Mouse (Mus musculus) testis, adult 2 months (tissue): Measurements from ENCODE around the gene Dst. TPM values are rescaled to one million over a fixed set of nuclear protein-coding genes. Genes with fewer than 3 reads are reported as not detected.

ENCODE experiments used
- H3K27ac ChIP-seq: fragments of 200-500 bp; 2 replicates; pipeline ENCODE4 v1.5.1; 2012; ENCODE audit warnings: low read depth, low read length; ENCODE audit not compliant: control insufficient read depth, insufficient read depth
- H3K27me3 ChIP-seq: fragments of 200-500 bp; 2 replicates; pipeline ENCODE4 v1.6.1; 2012; ENCODE audit warnings: mild to moderate bottlenecking, low read length, moderate library complexity; ENCODE audit not compliant: control insufficient read depth, insufficient read depth
- H3K36me3 ChIP-seq: fragments of 200-500 bp; 2 replicates; pipeline ENCODE4 v1.6.1; 2012; ENCODE audit warnings: mild to moderate bottlenecking, low read length; ENCODE audit not compliant: control insufficient read depth, insufficient read depth
- H3K4me1 ChIP-seq: fragments of 200-500 bp; 2 replicates; pipeline ENCODE4 v1.6.1; 2012; ENCODE audit warnings: low read length; ENCODE audit not compliant: control insufficient read depth, insufficient read depth
- H3K4me3 ChIP-seq: fragments of 200-500 bp; 2 replicates; pipeline ENCODE4 v1.5.1; 2012; ENCODE audit warnings: low read depth, mild to moderate bottlenecking, low read length, moderate library complexity, mixed read lengths; ENCODE audit not compliant: control insufficient read depth
- CTCF ChIP-seq: fragments of 200-500 bp; IDR thresholded peaks from 2 replicates; pipeline ENCODE4 v1.5.1; 2012; ENCODE audit warnings: low read depth, mild to moderate bottlenecking, inconsistent platforms, low read length, moderate library complexity; ENCODE audit not compliant: control insufficient read depth, insufficient read depth, insufficient replicate concordance
- POLR2A ChIP-seq: fragments of 200-500 bp; IDR thresholded peaks from 2 replicates; pipeline ENCODE4 v1.6.1; 2012; ENCODE audit warnings: low read depth, mild to moderate bottlenecking, inconsistent platforms, low read length, moderate library complexity; ENCODE audit not compliant: control insufficient read depth
- polyA plus RNA-seq: library from polyadenylated mRNA; depleted of rRNA; stranded (reverse); fragments of >200 nt; gene quantifications from 2 replicates; pipeline ENCODE4 v1.2.3, GENCODE M21; 2012

The Dst gene
- polyA plus RNA-seq, 1 experiment, result 33.0 TPM

DNA sequence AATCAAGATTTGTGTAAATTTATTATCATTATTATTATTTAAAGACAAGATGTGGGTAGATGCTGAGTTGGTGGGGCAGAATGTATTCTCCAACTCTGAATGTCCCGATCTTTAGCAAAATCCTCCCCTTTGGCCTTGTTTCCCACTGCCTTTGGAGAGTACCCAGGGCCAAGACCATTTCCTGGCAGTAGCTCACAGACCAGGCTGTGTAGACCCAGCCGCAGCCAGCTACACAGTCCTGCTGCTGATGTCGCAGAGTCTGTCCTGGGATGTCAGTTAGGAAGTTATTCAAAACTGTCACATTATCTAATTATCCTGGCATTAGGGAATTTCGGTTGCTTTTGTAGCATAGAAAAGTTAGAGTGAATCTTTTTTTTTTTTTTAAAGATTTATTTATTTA lies 94.3 kb downstream of the Dst start:
- Histone ChIP-seq H3K4me1 (peaks cover 5% of the 10 kb centered on the region), H3K4me3 (no peak overlapping the region), H3K27me3 (no peaks in the 10 kb centered on the region), H3K27ac (no peak overlapping the region), H3K36me3 (no peaks in the 10 kb centered on the region)
- no peak for TF ChIP-seq POLR2A
- TF ChIP-seq CTCF, result no peak

GRCm38 (mm10) chr1:34002970-34003369 lies 94.9 kb downstream of the Dst start:
- H3K4me3 ChIP-seq, result no peak overlapping the region
- TF ChIP-seq POLR2A, result no peak
- H3K27ac ChIP-seq, result no peak overlapping the region
- H3K27me3 ChIP-seq, result no peaks in the 10 kb centered on the region
- H3K36me3 ChIP-seq, result no peaks in the 10 kb centered on the region
- peaks cover 5% of the 10 kb centered on the region for H3K4me1 ChIP-seq

GRCm38 (mm10) chr1:34005238-34005725 lies 97.3 kb downstream of the Dst start:
- Histone ChIP-seq H3K27ac (no peak overlapping the region), H3K36me3 (no peaks in the 10 kb centered on the region), H3K27me3 (no peaks in the 10 kb centered on the region), H3K4me3 (no peak overlapping the region), H3K4me1 (peaks cover 5% of the 10 kb centered on the region)
- TF ChIP-seq POLR2A, result no peak
- TF ChIP-seq CTCF, result no peak

- peak overlapping the region; percentile 61 for H3K4me3 ChIP-seq
- no peak overlapping the region for H3K27ac ChIP-seq
- TF ChIP-seq CTCF (no peak), POLR2A (no peak)
- H3K4me1 ChIP-seq, result peaks cover 5% of the 10 kb centered on the region
- H3K27me3 ChIP-seq, result no peaks in the 10 kb centered on the region
- no peaks in the 10 kb centered on the region for H3K36me3 ChIP-seq
Measured at GRCm38 (mm10) chr1:34005726-34006638, 98.0 kb downstream of the Dst start.

- Histone ChIP-seq H3K4me3 (no peak overlapping the region), H3K4me1 (peaks cover 7% of the 10 kb centered on the region)
Measured at GRCm38 (mm10) chr1:34006828-34007361, 98.9 kb downstream of the Dst start.

GRCm38 (mm10) chr1:34007379-34007778 lies 99.4 kb downstream of the Dst start:
- no peaks in the 10 kb centered on the region for H3K36me3 ChIP-seq
- TF ChIP-seq POLR2A (no peak), CTCF (no peak)
- no peak overlapping the region for H3K4me3 ChIP-seq
- H3K27me3 ChIP-seq, result no peaks in the 10 kb centered on the region
- H3K4me1 ChIP-seq, result peaks cover 7% of the 10 kb centered on the region
- H3K27ac ChIP-seq, result no peak overlapping the region

More at GRCm38 (mm10) chr1:34006828-34007361, 98.9 kb downstream of the Dst start:
- Histone ChIP-seq H3K27ac (no peak overlapping the region), H3K27me3 (no peaks in the 10 kb centered on the region), H3K36me3 (no peaks in the 10 kb centered on the region)
- TF ChIP-seq POLR2A (no peak), CTCF (no peak)

DNA sequence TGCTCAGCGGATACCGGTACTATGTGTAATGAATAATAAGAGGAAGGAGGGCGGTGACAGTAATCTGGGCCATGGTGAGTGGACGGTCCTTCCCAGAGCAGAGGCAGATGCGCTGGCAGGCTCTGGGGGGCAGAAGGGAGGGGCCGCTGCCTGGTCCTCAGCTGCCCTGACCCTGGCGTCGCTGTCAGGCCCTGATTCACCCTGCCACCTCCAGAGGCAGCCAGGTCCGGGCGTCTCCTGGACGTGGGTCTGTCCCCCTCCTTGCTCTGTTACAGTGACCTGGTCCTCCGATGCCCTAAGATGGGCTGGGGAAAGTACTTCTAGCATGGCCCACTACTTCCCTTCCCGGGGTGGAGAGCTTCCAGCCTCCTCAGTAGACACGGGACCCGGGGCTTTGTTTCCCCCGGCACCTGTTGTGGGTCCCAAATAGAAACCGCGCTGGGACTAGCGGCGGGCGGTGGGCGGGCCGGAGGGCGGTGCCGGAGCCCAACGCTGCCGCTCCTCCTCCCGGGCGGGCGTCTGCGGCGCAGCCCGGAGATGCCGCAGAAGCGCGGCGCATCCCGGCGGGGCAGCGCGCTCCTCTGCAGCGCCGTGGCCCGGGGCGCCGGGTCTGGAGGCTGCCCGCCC lies 103.1 kb downstream of the Dst start:
- TF ChIP-seq POLR2A, result no peak
- peak; percentile 2; the same call in 1 of the 2 replicates for TF ChIP-seq CTCF
- H3K36me3 ChIP-seq, result no peaks in the 10 kb centered on the region
- peak overlapping the region; percentile 78 for H3K4me3 ChIP-seq
- H3K4me1 ChIP-seq, result peaks cover 4% of the 10 kb centered on the region
- no peaks in the 10 kb centered on the region for H3K27me3 ChIP-seq
- no peak overlapping the region for H3K27ac ChIP-seq
